Mouse (Mus musculus) splenic B cell, adult 2 months (primary cell): ENCODE measurements around the gene H2-Q6.
"Not testable (repeated sequence)": the region's sequence is repeated elsewhere in the genome, so short reads cannot be mapped to it uniquely, and the experiment has no call there.

Experiments used
- DNase-seq: peaks from one replicate; pipeline ENCODE4 v3.0.0-alpha.2; 2011; ENCODE audit warnings: low read depth, low spot score
- H3K27me3 ChIP-seq: 2 replicates; pipeline ENCODE4 v1.6.1; 2012; ENCODE audit warnings: mild to moderate bottlenecking, low read length, moderate library complexity, mixed read lengths; ENCODE audit not compliant: control insufficient read depth, poor library complexity, insufficient read depth, severe bottlenecking
- H3K36me3 ChIP-seq: 2 replicates; pipeline ENCODE4 v1.6.1; 2012; ENCODE audit warnings: mild to moderate bottlenecking, low read length, moderate library complexity, mixed read lengths; ENCODE audit not compliant: control insufficient read depth, poor library complexity, insufficient read depth, severe bottlenecking

H2-Q6 gene

GRCm38 (mm10) chr17:35458247-35458646 lies 33.6 kb downstream of the H2-Q6 start:
- DNase-seq, H3K27me3 ChIP-seq, H3K36me3 ChIP-seq: not testable (repeated sequence)

GRCm38 (mm10) chr17:35460513-35461341 lies 36.1 kb downstream of the H2-Q6 start:
- not testable (repeated sequence) for H3K36me3 ChIP-seq, H3K27me3 ChIP-seq, DNase-seq

GRCm38 (mm10) chr17:35465651-35466050 lies 41.0 kb downstream of the H2-Q6 start:
- not testable (repeated sequence) for H3K27me3 ChIP-seq, H3K36me3 ChIP-seq
- DNase-seq = peak; percentile 73

GRCm38 (mm10) chr17:35468936-35469335 lies 44.3 kb downstream of the H2-Q6 start:
- not testable (repeated sequence) for DNase-seq, H3K27me3 ChIP-seq, H3K36me3 ChIP-seq

GRCm38 (mm10) chr17:35469842-35470751 lies 45.4 kb downstream of the H2-Q6 start, which contains the start of gene H2-Q10:
TSS of gene H2-Q10 (plus strand) at chr17:35470089.
- peak; percentile 22 for DNase-seq
- H3K27me3 ChIP-seq = no peaks in the 10 kb centered on the region
- H3K36me3 ChIP-seq = no peaks in the 10 kb centered on the region
